Mouse (Mus musculus): ENCODE measurements at regions not wholly inside any gene's neighbourhood (a gene's known extent, or its start where the extent isn't known, plus 50 kb on each side); places are given as distances from the start of the nearest gene placed in this dataset.

GRCm38 (mm10) chr5:39040467-39040866, 163.9 kb upstream of the Clnk start:
- no peak overlapping the region for H3K9ac ChIP-seq (ENCODE audit: control insufficient read depth, low read depth, low read length, poor library complexity, severe bottlenecking)
- H3K4me1 ChIP-seq (ENCODE audit: control insufficient read depth in 1 of 2, insufficient read depth in 2 of 2, low read length in 2 of 2): no peaks in the 10 kb centered on the region
- no peaks in the 10 kb centered on the region for H3K36me3 ChIP-seq (ENCODE audit: control insufficient read depth in 1 of 2, insufficient read depth in 2 of 2, low read length in 2 of 2)
- no peaks in the 10 kb centered on the region for H3K9me3 ChIP-seq (replicated peaks; ENCODE audit: insufficient read depth, low read length)
- H3K79me2 ChIP-seq (ENCODE audit: control insufficient read depth, insufficient read depth, low read length, poor library complexity): no peaks in the 10 kb centered on the region
- DNase-seq (ENCODE audit: low read depth, low spot score): no peak
- no peak overlapping the region for H3K4me3 ChIP-seq (ENCODE audit: control insufficient read depth in 1 of 2, insufficient read depth in 1 of 2, low read depth in 2 of 2, low read length in 2 of 2)
- TF ChIP-seq MYC (IDR thresholded peaks at IDR 0.05; ENCODE audit: low read depth, low read length): no peak
- no peak for TF ChIP-seq ELF1 (IDR thresholded peaks at IDR 0.05; ENCODE audit: low read depth, low read length)
- no peak for TF ChIP-seq MAFK (IDR thresholded peaks at IDR 0.05; ENCODE audit: borderline replicate concordance, low read depth, low read length)
- no peak for TF ChIP-seq ZKSCAN1 (IDR thresholded peaks at IDR 0.05; ENCODE audit: low read depth, low read length)
- TF ChIP-seq HCFC1 (IDR thresholded peaks at IDR 0.05; ENCODE audit: low read depth, low read length): no peak
- TF ChIP-seq MEF2A (IDR thresholded peaks at IDR 0.05; ENCODE audit: extremely low read depth, insufficient replicate concordance, low read depth, low read length, poor library complexity, severe bottlenecking): no peak
- TF ChIP-seq MXI1 (IDR thresholded peaks at IDR 0.05; ENCODE audit: low read depth, low read length): no peak
- no peak for TF ChIP-seq MYB (IDR thresholded peaks at IDR 0.05; ENCODE audit: low read depth, low read length)
- TF ChIP-seq ETS1 (IDR thresholded peaks at IDR 0.05; ENCODE audit: low read depth, low read length): no peak
- no peak for TF ChIP-seq POLR2A (IDR thresholded peaks at IDR 0.05; ENCODE audit: control insufficient read depth in 1 of 2, insufficient read depth in 1 of 2, low read depth in 1 of 2, low read length in 2 of 2, poor library complexity in 1 of 2)
- no peak for TF ChIP-seq BHLHE40 (IDR thresholded peaks at IDR 0.05; ENCODE audit: borderline replicate concordance, low read depth, low read length)
- no peak for TF ChIP-seq RAD21 (IDR thresholded peaks at IDR 0.05; ENCODE audit: low read depth, low read length)
- TF ChIP-seq RCOR1 (IDR thresholded peaks at IDR 0.05; ENCODE audit: low read depth, low read length): no peak
- TF ChIP-seq TAL1 (IDR thresholded peaks at IDR 0.05; ENCODE audit: low read length): no peak
- no peak for TF ChIP-seq USF1 (IDR thresholded peaks at IDR 0.05; ENCODE audit: low read depth, low read length)
- no peak for TF ChIP-seq JUND (IDR thresholded peaks at IDR 0.05; ENCODE audit: low read depth, low read length)
- TF ChIP-seq ZMIZ1 (IDR thresholded peaks at IDR 0.05; ENCODE audit: low read depth, low read length): no peak
- TF ChIP-seq TBP (IDR thresholded peaks at IDR 0.05; ENCODE audit: low read depth, low read length): no peak
- TF ChIP-seq TCF12 (IDR thresholded peaks at IDR 0.05; ENCODE audit: low read depth, low read length): no peak
- H3K27me3 ChIP-seq (ENCODE audit: control insufficient read depth in 1 of 2, insufficient read depth in 2 of 2, low read length in 2 of 2): no peaks in the 10 kb centered on the region
- no peak overlapping the region for H3K27ac ChIP-seq (ENCODE audit: control insufficient read depth, low read depth, low read length)

- DNase-seq (ENCODE audit: low read depth, low spot score): no peak
- H3K4me3 ChIP-seq (ENCODE audit: control insufficient read depth in 1 of 2, insufficient read depth in 1 of 2, low read depth in 2 of 2, low read length in 2 of 2): no peak overlapping the region
- no peaks in the 10 kb centered on the region for H3K9me3 ChIP-seq (replicated peaks; ENCODE audit: insufficient read depth, low read length)
- no peaks in the 10 kb centered on the region for H3K79me2 ChIP-seq (ENCODE audit: control insufficient read depth, insufficient read depth, low read length, poor library complexity)
- H3K27me3 ChIP-seq (ENCODE audit: control insufficient read depth in 1 of 2, insufficient read depth in 2 of 2, low read length in 2 of 2): no peaks in the 10 kb centered on the region
- H3K9ac ChIP-seq (ENCODE audit: control insufficient read depth, low read depth, low read length, poor library complexity, severe bottlenecking): no peak overlapping the region
- no peak overlapping the region for H3K27ac ChIP-seq (ENCODE audit: control insufficient read depth, low read depth, low read length)
- no peak for TF ChIP-seq TCF12 (IDR thresholded peaks at IDR 0.05; ENCODE audit: low read depth, low read length)
- TF ChIP-seq USF1 (IDR thresholded peaks at IDR 0.05; ENCODE audit: low read depth, low read length): no peak
- TF ChIP-seq RCOR1 (IDR thresholded peaks at IDR 0.05; ENCODE audit: low read depth, low read length): no peak
- TF ChIP-seq CHD1 (IDR thresholded peaks at IDR 0.05; ENCODE audit: low read depth, low read length): no peak
- TF ChIP-seq ZNF384 (IDR thresholded peaks at IDR 0.05; ENCODE audit: low read depth, low read length): no peak
- TF ChIP-seq SMC3 (IDR thresholded peaks at IDR 0.05; ENCODE audit: low read depth, low read length): no peak
- TF ChIP-seq HCFC1 (IDR thresholded peaks at IDR 0.05; ENCODE audit: low read depth, low read length): no peak
- no peak for TF ChIP-seq TBP (IDR thresholded peaks at IDR 0.05; ENCODE audit: low read depth, low read length)
- no peaks in the 10 kb centered on the region for H3K36me3 ChIP-seq (ENCODE audit: control insufficient read depth in 1 of 2, insufficient read depth in 2 of 2, low read length in 2 of 2)
- no peaks in the 10 kb centered on the region for H3K4me1 ChIP-seq (ENCODE audit: control insufficient read depth in 1 of 2, insufficient read depth in 2 of 2, low read length in 2 of 2)
Observed at GRCm38 (mm10) chr5:39023241-39023640, 146.6 kb upstream of the Clnk start.
